Mouse (Mus musculus) forebrain, postnatal 0 days (tissue): ENCODE data around the gene Fbxw8. TPM values are rescaled to one million over a fixed set of nuclear protein-coding genes. Genes with fewer than 3 reads are reported as not detected.

Experiments used
- ATAC-seq: fragments of 200-750 bp; cut with Nextera tagmentation; 2 replicates; pipeline ENCODE4 v1.8.0; 2017; ENCODE audit warnings: mild to moderate bottlenecking, moderate library complexity
- DNase-seq: peaks from one replicate; pipeline ENCODE4 v3.0.0-alpha.2; 2015
- H3K27ac ChIP-seq: fragments of 300-500 bp; sonication (generic); 2 replicates; pipeline ENCODE4 v1.5.1; 2014; ENCODE audit warnings: low read depth, mild to moderate bottlenecking, antibody characterized with exemption, low read length, moderate library complexity, mixed read lengths
- H3K27me3 ChIP-seq: fragments of 300-500 bp; sonication (generic); 2 replicates; pipeline ENCODE4 v1.6.1; 2014; ENCODE audit warnings: mild to moderate bottlenecking, low read length, mixed read lengths; ENCODE audit not compliant: insufficient read depth
- H3K36me3 ChIP-seq: fragments of 300-500 bp; sonication (generic); 2 replicates; pipeline ENCODE4 v1.6.1; 2014; ENCODE audit warnings: mild to moderate bottlenecking, moderate library complexity; ENCODE audit not compliant: insufficient read depth
- H3K4me1 ChIP-seq: fragments of 300-500 bp; sonication (generic); 2 replicates; pipeline ENCODE4 v1.6.1; 2014; ENCODE audit warnings: antibody characterized with exemption; ENCODE audit not compliant: insufficient read depth
- H3K4me2 ChIP-seq: fragments of 300-500 bp; sonication (generic); 2 replicates; pipeline ENCODE4 v1.6.1; 2014; ENCODE audit warnings: low read depth, mild to moderate bottlenecking, moderate library complexity
- H3K4me3 ChIP-seq: fragments of 300-500 bp; sonication (generic); 2 replicates; pipeline ENCODE4 v1.5.1; 2014; ENCODE audit warnings: low read depth, low read length, mixed read lengths
- H3K9ac ChIP-seq: fragments of 300-500 bp; sonication (generic); 2 replicates; pipeline ENCODE4 v1.6.1; 2014; ENCODE audit warnings: mild to moderate bottlenecking
- H3K9me3 ChIP-seq: fragments of 300-500 bp; sonication (generic); 2 replicates; pipeline ENCODE4 v1.6.1; 2016; ENCODE audit warnings: low read length
- CTCF ChIP-seq: sonication (generic); IDR thresholded peaks from 2 replicates; pipeline ENCODE4 v1.5.1; 2016; ENCODE audit warnings: antibody characterized with exemption, control low read depth, low read depth
- WGBS: fragments of 180-500 bp; shearing (Covaris S2); extraction: QIAGEN DNeasy Blood & Tissue Kit; methylation state at CpG from one replicate; pipeline ENCODE4 v1.1.7; 2014; 5-methylcytosine and 5-hydroxymethylcytosine counted together
- polyA plus RNA-seq: library from polyadenylated mRNA; unstranded; fragments of >200 nt; fragmentation: Nextera tagmentation; extraction: Ambion mirVana; gene quantifications from 2 replicates; pipeline ENCODE4 v1.2.1, GENCODE M21; 2015
- total RNA-seq: library from RNA; depleted of rRNA; stranded (reverse); fragments of >200 nt; gene quantifications from 2 replicates; pipeline ENCODE4 v1.2.3, GENCODE M21; 2014

The Fbxw8 gene
- total and polyA plus RNA-seq, 2 experiments from 2014 or later: 16.4 to 51.0 TPM

DNA sequence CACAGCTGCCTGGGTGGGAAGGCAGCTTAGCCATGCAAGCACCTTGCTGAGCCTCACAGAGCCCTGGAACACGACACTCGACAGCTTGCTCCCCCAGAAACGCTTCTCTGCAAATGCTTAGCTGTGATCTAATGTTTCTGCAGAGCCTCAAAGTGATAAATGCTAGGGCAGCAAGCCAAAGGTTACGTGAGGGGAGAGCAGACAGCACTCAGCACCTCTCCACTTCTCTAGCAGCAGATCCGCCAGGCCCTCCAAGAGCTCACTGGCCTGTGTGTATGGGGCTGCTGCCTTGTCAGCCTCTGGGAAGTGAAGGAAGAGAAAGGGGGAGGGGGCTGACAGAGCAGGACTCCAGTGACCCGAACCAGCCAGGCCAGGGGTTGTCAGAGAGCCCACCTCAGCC is 27.1 kb downstream of the Fbxw8 start:
- Histone ChIP-seq H3K4me2 (no peak overlapping the region), H3K4me3 (no peak overlapping the region), H3K4me1 (no peaks in the 10 kb centered on the region; the same call in 1 of the 2 replicates), H3K27me3 (no peaks in the 10 kb centered on the region), H3K9ac (no peak overlapping the region), H3K9me3 (no peaks in the 10 kb centered on the region), H3K36me3 (peaks cover 32% of the 10 kb centered on the region), H3K27ac (no peak overlapping the region)
- no peak for DNase-seq
- TF ChIP-seq CTCF: no peak
- 69% methylated on average over 6 of the region's 6 CpGs for WGBS
- ATAC-seq: no peak

DNA sequence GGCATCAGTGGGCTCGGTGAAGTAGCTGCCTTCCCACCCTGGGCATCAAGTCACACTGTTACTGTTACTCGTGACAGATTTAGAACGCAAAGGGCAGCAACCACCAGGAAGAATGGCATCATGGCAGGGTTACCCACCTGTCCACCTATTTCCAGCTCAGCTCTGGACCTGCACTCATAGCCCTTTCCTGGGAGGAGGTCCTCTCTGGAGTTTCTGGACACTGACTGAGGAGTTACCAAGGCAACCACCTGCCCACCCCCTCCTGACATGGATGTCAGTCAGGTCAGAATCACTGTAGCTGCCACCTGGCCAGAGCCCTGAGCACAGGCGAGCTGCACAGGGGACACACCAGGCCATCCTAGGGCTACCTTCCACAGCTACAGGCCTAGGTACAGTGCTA is 28.6 kb downstream of the Fbxw8 start:
- H3K4me3 ChIP-seq: no peak overlapping the region
- 88% methylated on average over 4 of the region's 4 CpGs for WGBS
- TF ChIP-seq CTCF: no peak
- H3K4me2 ChIP-seq: no peak overlapping the region
- no peaks in the 10 kb centered on the region for H3K9me3 ChIP-seq
- no peak overlapping the region for H3K9ac ChIP-seq
- no peaks in the 10 kb centered on the region for H3K27me3 ChIP-seq
- H3K27ac ChIP-seq: no peak overlapping the region
- DNase-seq (no peak), ATAC-seq (no peak)
- peaks cover 32% of the 10 kb centered on the region for H3K36me3 ChIP-seq
- no peaks in the 10 kb centered on the region; the same call in 1 of the 2 replicates for H3K4me1 ChIP-seq

DNA sequence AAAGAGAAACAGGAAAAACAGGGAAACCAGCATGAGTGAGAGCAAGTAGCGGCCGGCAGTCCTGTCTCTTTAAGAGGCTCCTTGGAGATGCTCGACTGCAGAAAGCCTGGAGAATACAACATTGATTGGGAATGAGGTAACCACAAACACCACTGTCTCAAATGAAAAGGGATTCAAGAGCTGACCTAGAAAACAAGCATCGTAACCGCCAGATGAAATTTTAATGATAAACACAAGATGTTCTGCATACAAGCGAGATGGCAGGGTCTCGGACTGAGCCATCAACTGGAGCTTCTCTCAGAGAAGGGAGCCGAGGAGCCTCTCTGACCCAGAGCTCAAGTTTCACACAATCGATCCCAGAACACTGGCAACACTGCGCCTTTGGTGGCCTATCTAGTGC is 32.2 kb downstream of the Fbxw8 start:
- no peak for DNase-seq

DNA sequence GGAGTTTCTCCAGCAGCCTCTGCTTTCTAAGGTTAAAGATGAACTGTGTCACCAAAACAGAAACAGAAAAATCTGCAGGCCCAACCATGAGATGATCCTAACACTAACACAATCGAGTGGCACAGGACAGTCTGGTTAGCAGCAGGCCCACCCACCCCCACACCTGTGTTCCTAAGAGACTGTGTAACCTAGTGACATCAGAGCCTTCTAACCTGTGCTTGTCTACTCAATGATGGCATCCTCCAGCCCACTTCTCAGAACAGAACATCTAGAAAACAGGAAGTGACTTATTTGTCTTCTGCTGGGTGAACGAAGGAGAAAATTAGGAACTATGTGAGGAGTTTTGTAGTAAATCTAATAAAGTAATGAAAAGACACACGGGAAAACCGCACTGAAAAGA is 33.3 kb downstream of the Fbxw8 start:
- H3K4me3 ChIP-seq: no peak overlapping the region
- no peak for ATAC-seq
- H3K36me3 ChIP-seq: peaks cover 12% of the 10 kb centered on the region
- no peak overlapping the region for H3K27ac ChIP-seq
- H3K4me2 ChIP-seq: no peak overlapping the region
- no peak overlapping the region for H3K9ac ChIP-seq
- WGBS: 90% methylated on average over 4 of the region's 4 CpGs
- peaks cover 4% of the 10 kb centered on the region; the same call in 1 of the 2 replicates for H3K4me1 ChIP-seq
- no peak for DNase-seq
- no peaks in the 10 kb centered on the region for H3K27me3 ChIP-seq
- H3K9me3 ChIP-seq: no peaks in the 10 kb centered on the region
- no peak for TF ChIP-seq CTCF

More for the DNA sequence above, 32.2 kb downstream of the Fbxw8 start:
- H3K36me3 ChIP-seq: peaks cover 24% of the 10 kb centered on the region
- H3K27me3 ChIP-seq: no peaks in the 10 kb centered on the region
- H3K9me3 ChIP-seq: no peaks in the 10 kb centered on the region
- peak; percentile 27; the same call in 1 of the 2 replicates for ATAC-seq
- no peak overlapping the region for H3K4me3 ChIP-seq
- WGBS: 39% methylated on average over 10 of the region's 10 CpGs
- H3K9ac ChIP-seq: no peak overlapping the region
- TF ChIP-seq CTCF: no peak
- peaks cover 4% of the 10 kb centered on the region; the same call in 1 of the 2 replicates for H3K4me1 ChIP-seq
- no peak overlapping the region for H3K4me2 ChIP-seq
- 0 out of 2 replicates have a peak overlapping the region, but pooled peaks have one; percentile 15 for H3K27ac ChIP-seq

DNA sequence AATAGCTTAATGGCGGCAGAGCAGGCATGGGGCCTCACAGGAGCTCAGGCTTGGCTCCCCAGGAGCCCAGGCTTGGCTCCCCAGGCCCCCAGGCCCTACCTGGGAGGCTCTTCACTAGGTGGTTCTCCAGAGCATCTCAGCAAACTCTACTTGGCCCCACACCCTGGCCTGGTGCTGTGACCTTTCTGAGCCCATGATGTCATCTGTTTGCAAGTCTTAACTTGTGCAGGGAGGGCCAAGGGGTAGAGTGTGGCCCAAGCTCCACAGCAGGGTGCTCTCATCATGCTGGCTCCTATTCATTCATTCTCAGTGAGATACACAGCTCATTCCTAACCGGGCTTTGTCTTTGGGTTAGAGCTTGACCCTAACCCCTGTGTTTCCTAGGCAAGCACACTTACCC is 34.6 kb downstream of the Fbxw8 start:
- Histone ChIP-seq H3K36me3 (peaks cover 5% of the 10 kb centered on the region), H3K9me3 (no peaks in the 10 kb centered on the region), H3K27ac (no peak overlapping the region), H3K4me3 (no peak overlapping the region), H3K4me1 (peaks cover 4% of the 10 kb centered on the region; the same call in 1 of the 2 replicates), H3K4me2 (no peak overlapping the region), H3K9ac (no peak overlapping the region), H3K27me3 (no peaks in the 10 kb centered on the region)
- 18% methylated on average over 2 of the region's 2 CpGs for WGBS
- DNase-seq (no peak), ATAC-seq (no peak)
- TF ChIP-seq CTCF: no peak

GRCm38 (mm10) chr5:118118922-118119321 is 36.3 kb downstream of the Fbxw8 start:
- no peaks in the 10 kb centered on the region for H3K36me3 ChIP-seq
- peaks cover 4% of the 10 kb centered on the region; the same call in 1 of the 2 replicates for H3K4me1 ChIP-seq
- H3K9ac ChIP-seq: no peak overlapping the region
- no peak overlapping the region for H3K4me2 ChIP-seq
- DNase-seq: no peak
- H3K4me3 ChIP-seq: no peak overlapping the region
- H3K9me3 ChIP-seq: no peaks in the 10 kb centered on the region
- H3K27ac ChIP-seq: 0 out of 2 replicates have a peak overlapping the region, but pooled peaks have one; percentile 9
- ATAC-seq: no peak
- 74% methylated on average over 5 of the region's 5 CpGs for WGBS
- H3K27me3 ChIP-seq: no peaks in the 10 kb centered on the region
- TF ChIP-seq CTCF: no peak

GRCm38 (mm10) chr5:118118351-118118750 is 36.9 kb downstream of the Fbxw8 start:
- H3K4me1 ChIP-seq: peaks cover 4% of the 10 kb centered on the region; the same call in 1 of the 2 replicates
- no peaks in the 10 kb centered on the region for H3K36me3 ChIP-seq
- ATAC-seq: no peak
- H3K27me3 ChIP-seq: no peaks in the 10 kb centered on the region
- no peak overlapping the region for H3K4me2 ChIP-seq
- 0 out of 2 replicates have a peak overlapping the region, but pooled peaks have one; percentile 9 for H3K27ac ChIP-seq
- DNase-seq: no peak
- no peaks in the 10 kb centered on the region for H3K9me3 ChIP-seq
- H3K4me3 ChIP-seq: no peak overlapping the region
- 92% methylated on average over 3 of the region's 3 CpGs for WGBS
- no peak for TF ChIP-seq CTCF
- no peak overlapping the region for H3K9ac ChIP-seq
